Mouse (Mus musculus): Measurements from ENCODE around the gene Elk3.

- TF ChIP-seq TAL1 (IDR thresholded peaks at IDR 0.05; ENCODE audit: low read length) = no peak
- no peak for TF ChIP-seq GATA1 (IDR thresholded peaks at IDR 0.05; ENCODE audit: low read length)
Measured at GRCm38 (mm10) chr10:93239201-93239806, 71.6 kb downstream of the Elk3 start.

Measured in erythroblast, embryonic 14.5 days (primary cell).